Mouse (Mus musculus) MEL (cell line): ENCODE measurements around the gene Rfc5.

ENCODE experiments used
- CHD2 ChIP-seq: IDR thresholded peaks from 2 replicates; pipeline ENCODE4 v1.6.1; 2011; ENCODE audit warnings: low read length, improper control_type of control experiment
- CTCF ChIP-seq, 3 experiments: IDR thresholded peaks in 2 of 3; conservative IDR thresholded peaks in 1 of 3; 2 replicates each; pipeline ENCODE4 v1.5.1; 2011 to 2012; ENCODE audit warnings: low read length in 3 of 3, low read depth in 2 of 3, mild to moderate bottlenecking in 2 of 3, improper control_type of control experiment in 1 of 3, inconsistent platforms in 1 of 3, mixed read lengths in 1 of 3, moderate library complexity in 1 of 3; ENCODE audit not compliant: control insufficient read depth in 1 of 3, insufficient read depth in 1 of 3, poor library complexity in 1 of 3, severe bottlenecking in 1 of 3
- ELF1 ChIP-seq: IDR thresholded peaks from 2 replicates; pipeline ENCODE4 v1.6.1; 2014; ENCODE audit warnings: low read depth, mild to moderate bottlenecking, inconsistent platforms, low read length, improper control_type of control experiment, moderate library complexity
- EP300 ChIP-seq, 2 experiments: IDR thresholded peaks; 2 replicates each; pipeline ENCODE4 v1.6.1; 2011; ENCODE audit warnings: improper control_type of control experiment in 2 of 2, low read length in 2 of 2, low read depth in 1 of 2, mild to moderate bottlenecking in 1 of 2
- MAZ ChIP-seq: IDR thresholded peaks from 2 replicates; pipeline ENCODE4 v1.6.1; 2012; ENCODE audit warnings: low read depth, mild to moderate bottlenecking, inconsistent platforms, low read length, improper control_type of control experiment
- MXI1 ChIP-seq: IDR thresholded peaks from 2 replicates; pipeline ENCODE4 v1.6.1; 2011; ENCODE audit warnings: mild to moderate bottlenecking, low read depth, low read length, improper control_type of control experiment
- POLR2A ChIP-seq, 2 experiments: IDR thresholded peaks; 2 replicates each; pipeline ENCODE4 v1.6.1; 2011 to 2012; ENCODE audit warnings: low read length in 2 of 2, mild to moderate bottlenecking in 2 of 2, control low read depth in 1 of 2, improper control_type of control experiment in 1 of 2, low read depth in 1 of 2, moderate library complexity in 1 of 2; ENCODE audit not compliant: control insufficient read depth in 1 of 2, insufficient read depth in 1 of 2, poor library complexity in 1 of 2
- USF2 ChIP-seq, 2 experiments: IDR thresholded peaks; 2 replicates each; pipeline ENCODE4 v1.6.1; 2011 to 2012; ENCODE audit warnings: improper control_type of control experiment in 2 of 2, low read length in 2 of 2, borderline replicate concordance in 1 of 2, inconsistent platforms in 1 of 2, low read depth in 1 of 2, mild to moderate bottlenecking in 1 of 2; ENCODE audit not compliant: insufficient read depth in 1 of 2
- ZMIZ1 ChIP-seq: IDR thresholded peaks from 2 replicates; pipeline ENCODE4 v1.6.1; 2012; ENCODE audit warnings: low read depth, mild to moderate bottlenecking, inconsistent platforms, low read length, improper control_type of control experiment, moderate library complexity

GRCm38 (mm10) chr5:117414611-117415010 is 25.8 kb upstream of the Rfc5 start:
- TF ChIP-seq POLR2A (IDR thresholded peaks at IDR 0.05; ENCODE audit: control insufficient read depth in 1 of 2, insufficient read depth in 1 of 2, low read depth in 1 of 2, low read length in 2 of 2, poor library complexity in 1 of 2), result no peak
- no peak for TF ChIP-seq CTCF (IDR thresholded peaks at IDR 0.05 in 2 of 3, conservative IDR thresholded peaks at IDR 0.05 in 1 of 3; ENCODE audit: control insufficient read depth in 1 of 3, insufficient read depth in 1 of 3, low read depth in 2 of 3, low read length in 3 of 3, poor library complexity in 1 of 3, severe bottlenecking in 1 of 3)
- no peak for TF ChIP-seq EP300 (IDR thresholded peaks at IDR 0.05; ENCODE audit: low read depth in 1 of 2, low read length in 2 of 2)
- no peak for TF ChIP-seq ZMIZ1
- no peak for TF ChIP-seq MAZ
- no peak for TF ChIP-seq MXI1
- no peak for TF ChIP-seq ELF1
- TF ChIP-seq CHD2, result no peak
- no peak for TF ChIP-seq USF2 (IDR thresholded peaks at IDR 0.05; ENCODE audit: borderline replicate concordance in 1 of 2, insufficient read depth in 1 of 2, low read depth in 1 of 2, low read length in 2 of 2)
